In genomic region chr11:119551468-119551867, GRCm38 (mm10) we compare ENCODE assay signal across 22 mouse cellular contexts. TPM values are rescaled to one million over a fixed set of nuclear protein-coding genes. Genes with fewer than 3 reads are reported as not detected.
DNase-seq lines count a peak whose midpoint lies in the region; ATAC-seq and TF ChIP-seq lines count a peak whose summit lies in the region.
"Had no signal": no experiment of that assay in that cellular context is flagged by ENCODE, and none has a peak within 500 bp of the region (broad histone marks: within the 10 kb centered on the region; RNA-seq: fewer than 3 reads in every experiment).

No protein-coding gene starts in this region.

- no peaks in the 10 kb centered on the region for H3K9me3 ChIP-seq in forebrain, embryonic 10.5 days
- H3K9me3 ChIP-seq in forebrain, embryonic 16.5 days (ENCODE audit: control insufficient read depth, low read length): no peaks in the 10 kb centered on the region
- no peaks in the 10 kb centered on the region for H3K9me3 ChIP-seq in hindbrain, embryonic 13.5 days
- no peaks in the 10 kb centered on the region for H3K9me3 ChIP-seq in hindbrain, embryonic 14.5 days (ENCODE audit: control insufficient read depth, low read length)
- H3K9me3 ChIP-seq in forebrain, embryonic 15.5 days: no peaks in the 10 kb centered on the region
- no peaks in the 10 kb centered on the region for H3K9me3 ChIP-seq in kidney, embryonic 15.5 days (replicated peaks)
- H3K9me3 ChIP-seq: embryonic facial prominence, embryonic 12.5 days; embryonic facial prominence, embryonic 15.5 days; hindbrain, embryonic 12.5 days had no signal

- H3K4me1 ChIP-seq in forebrain, embryonic 10.5 days: peaks cover 58% of the 10 kb centered on the region
- peaks cover 54% of the 10 kb centered on the region for H3K4me1 ChIP-seq in forebrain, embryonic 16.5 days (replicated peaks; ENCODE audit: control insufficient read depth, insufficient read depth, low read length)
- peaks cover 67% of the 10 kb centered on the region for H3K4me1 ChIP-seq in hindbrain, embryonic 13.5 days (replicated peaks)
- H3K4me1 ChIP-seq in hindbrain, embryonic 14.5 days (replicated peaks; ENCODE audit: control insufficient read depth, insufficient read depth, low read length): peaks cover 21% of the 10 kb centered on the region
- H3K4me1 ChIP-seq in forebrain, embryonic 15.5 days: peaks cover 57% of the 10 kb centered on the region
- peaks cover 36% of the 10 kb centered on the region for H3K4me1 ChIP-seq in kidney, embryonic 15.5 days

- peak overlapping the region; percentile 21; the same call in 1 of the 2 replicates for H3K27ac ChIP-seq in forebrain, embryonic 10.5 days
- no peak overlapping the region for H3K27ac ChIP-seq in forebrain, embryonic 16.5 days (ENCODE audit: low read length)
- 0 out of 2 replicates have a peak overlapping the region, but pooled peaks have one; percentile 36 for H3K27ac ChIP-seq in hindbrain, embryonic 13.5 days
- H3K27ac ChIP-seq in hindbrain, embryonic 14.5 days: no peak overlapping the region
- peak overlapping the region; percentile 42 for H3K27ac ChIP-seq in forebrain, embryonic 15.5 days (replicated peaks)
- no peak overlapping the region for H3K27ac ChIP-seq in kidney, embryonic 15.5 days
- H3K27ac ChIP-seq: embryonic facial prominence, embryonic 12.5 days; embryonic facial prominence, embryonic 15.5 days; gastrocnemius, adult 2 months; hindbrain, embryonic 12.5 days; hindbrain, postnatal 0 days had no signal

- H3K36me3 ChIP-seq in forebrain, embryonic 10.5 days (replicated peaks): no peaks in the 10 kb centered on the region
- no peaks in the 10 kb centered on the region for H3K36me3 ChIP-seq in forebrain, embryonic 16.5 days (ENCODE audit: control insufficient read depth, insufficient read depth)
- no peaks in the 10 kb centered on the region for H3K36me3 ChIP-seq in hindbrain, embryonic 13.5 days
- no peaks in the 10 kb centered on the region for H3K36me3 ChIP-seq in hindbrain, embryonic 14.5 days (replicated peaks; ENCODE audit: control insufficient read depth, insufficient read depth)
- H3K36me3 ChIP-seq in C2C12 (ENCODE audit: control insufficient read depth, insufficient read depth): no peaks in the 10 kb centered on the region
- no peaks in the 10 kb centered on the region for H3K36me3 ChIP-seq in forebrain, embryonic 15.5 days
- no peaks in the 10 kb centered on the region for H3K36me3 ChIP-seq in kidney, embryonic 15.5 days
- H3K36me3 ChIP-seq: embryonic facial prominence, embryonic 12.5 days; embryonic facial prominence, embryonic 15.5 days; hindbrain, embryonic 12.5 days had no signal

- H3K4me3 ChIP-seq in forebrain, embryonic 10.5 days: no peak overlapping the region
- H3K4me3 ChIP-seq in forebrain, embryonic 16.5 days (replicated peaks; ENCODE audit: low read length): no peak overlapping the region
- no peak overlapping the region for H3K4me3 ChIP-seq in hindbrain, embryonic 13.5 days
- no peak overlapping the region for H3K4me3 ChIP-seq in hindbrain, embryonic 14.5 days (replicated peaks; ENCODE audit: low read length)
- no peak overlapping the region for H3K4me3 ChIP-seq in C2C12 (ENCODE audit: insufficient read depth, poor library complexity, severe bottlenecking)
- H3K4me3 ChIP-seq in forebrain, embryonic 15.5 days: no peak overlapping the region
- no peak overlapping the region for H3K4me3 ChIP-seq in kidney, embryonic 15.5 days (replicated peaks)
- H3K4me3 ChIP-seq: embryonic facial prominence, embryonic 12.5 days; embryonic facial prominence, embryonic 15.5 days; gastrocnemius, adult 2 months; hindbrain, embryonic 12.5 days had no signal

- H3K27me3 ChIP-seq in forebrain, embryonic 10.5 days (ENCODE audit: poor library complexity, severe bottlenecking): peaks cover 100% of the 10 kb centered on the region
- peaks cover 16% of the 10 kb centered on the region for H3K27me3 ChIP-seq in forebrain, embryonic 16.5 days (replicated peaks; ENCODE audit: control insufficient read depth, insufficient read depth, low read length)
- H3K27me3 ChIP-seq in hindbrain, embryonic 13.5 days: peaks cover 68% of the 10 kb centered on the region
- peaks cover 17% of the 10 kb centered on the region; the same call in 1 of the 2 replicates for H3K27me3 ChIP-seq in hindbrain, embryonic 14.5 days (ENCODE audit: control insufficient read depth, insufficient read depth, low read length)
- H3K27me3 ChIP-seq in C2C12 (ENCODE audit: control insufficient read depth, insufficient read depth, insufficient read length): peaks cover 7% of the 10 kb centered on the region
- peaks cover 29% of the 10 kb centered on the region for H3K27me3 ChIP-seq in forebrain, embryonic 15.5 days
- peaks cover 84% of the 10 kb centered on the region for H3K27me3 ChIP-seq in kidney, embryonic 15.5 days

- no peak for ATAC-seq in forebrain, embryonic 16.5 days
- ATAC-seq in hindbrain, embryonic 13.5 days (ENCODE audit: low FRiP score): no peak
- no peak for ATAC-seq in hindbrain, embryonic 14.5 days (ENCODE audit: low FRiP score)
- no peak for ATAC-seq in forebrain, embryonic 15.5 days (replicated peaks)
- ATAC-seq in kidney, embryonic 15.5 days (replicated peaks; ENCODE audit: low FRiP score): no peak
- ATAC-seq: hindbrain, postnatal 0 days; inflammation-experienced regulatory T-cells, adult 6 months; intestine, embryonic 16.5 days; Patski had no signal

- H3ac ChIP-seq in C2C12 (ENCODE audit: control insufficient read depth, insufficient read length, low read depth): no peak overlapping the region

- no peak for DNase-seq in forebrain, embryonic 10.5 days (ENCODE audit: extremely low spot score, low spot score)
- DNase-seq in hindbrain, embryonic 14.5 days (ENCODE audit: low spot score): no peak
- DNase-seq in right cerebral cortex, postnatal 14 days: no peak
- DNase-seq: adrenal gland, adult 2 months; adrenal gland, postnatal 14 days; gastrocnemius, adult 2 months; gastrocnemius, postnatal 14 days; heart, adult 11 months; kidney, adult 18-20 months had no signal

- H3K4me2 ChIP-seq in forebrain, embryonic 16.5 days (ENCODE audit: low read length): no peak overlapping the region
- H3K4me2 ChIP-seq in hindbrain, embryonic 13.5 days: no peak overlapping the region
- no peak overlapping the region for H3K4me2 ChIP-seq in hindbrain, embryonic 14.5 days (replicated peaks)
- H3K4me2 ChIP-seq in forebrain, embryonic 15.5 days (replicated peaks): no peak overlapping the region
- H3K4me2 ChIP-seq in kidney, embryonic 15.5 days: no peak overlapping the region
- H3K4me2 ChIP-seq: embryonic facial prominence, embryonic 12.5 days; embryonic facial prominence, embryonic 15.5 days; heart, embryonic 11.5 days had no signal

- no peak overlapping the region for H3K9ac ChIP-seq in forebrain, embryonic 16.5 days (replicated peaks; ENCODE audit: low read depth, low read length)
- 0 out of 2 replicates have a peak overlapping the region, but pooled peaks have one; percentile 20 for H3K9ac ChIP-seq in hindbrain, embryonic 13.5 days
- no peak overlapping the region for H3K9ac ChIP-seq in hindbrain, embryonic 14.5 days
- no peak overlapping the region for H3K9ac ChIP-seq in forebrain, embryonic 15.5 days (replicated peaks)
- no peak overlapping the region for H3K9ac ChIP-seq in kidney, embryonic 15.5 days
- H3K9ac ChIP-seq: embryonic facial prominence, embryonic 12.5 days; embryonic facial prominence, embryonic 15.5 days; hindbrain, embryonic 12.5 days had no signal

- WGBS in forebrain, embryonic 10.5 days: 66% methylated on average over 3 of the region's 3 CpGs
- WGBS in forebrain, embryonic 16.5 days: 41% methylated on average over 3 of the region's 3 CpGs
- WGBS in hindbrain, embryonic 13.5 days: 36% methylated on average over 3 of the region's 3 CpGs
- WGBS in hindbrain, embryonic 14.5 days: 46% methylated on average over 3 of the region's 3 CpGs
- 39% methylated on average over 3 of the region's 3 CpGs for WGBS in forebrain, embryonic 15.5 days
- 60% methylated on average over 3 of the region's 3 CpGs for WGBS in kidney, embryonic 15.5 days

- peaks cover 10% of the 10 kb centered on the region for H3K79me2 ChIP-seq in C2C12 (ENCODE audit: control insufficient read depth, insufficient read depth)

- no peak for TF ChIP-seq CTCF in C2C12 (IDR thresholded peaks at IDR 0.05; ENCODE audit: control insufficient read depth, insufficient read depth, insufficient read length)

- H3K79me3 ChIP-seq in C2C12 (ENCODE audit: low read depth): peaks cover under 1% of the 10 kb centered on the region

TF ChIP-seq in C2C12, 6 proteins besides CTCF, POLR2A, EP300 and RAD21:
- TF ChIP-seq MAX (IDR thresholded peaks at IDR 0.05): peak; percentile 19
- TF ChIP-seq FOSL1 (IDR thresholded peaks at IDR 0.05; ENCODE audit: insufficient read depth, low read length, poor library complexity, severe bottlenecking): peak; percentile 63
- TF ChIP-seq MYOD1 (IDR thresholded peaks at IDR 0.05; ENCODE audit: control insufficient read depth, insufficient read length, low read depth): peak; percentile 98
- TF ChIP-seq USF1 (IDR thresholded peaks at IDR 0.05; ENCODE audit: low read depth): no peak
- TF ChIP-seq CEBPB (IDR thresholded peaks at IDR 0.05; ENCODE audit: low read depth): no peak
- TF ChIP-seq MYOG (IDR thresholded peaks at IDR 0.05; ENCODE audit: control insufficient read depth, extremely low read depth, insufficient read length): no peak

RNA-seq across cellular contexts. Expression of gene Nptx1, which starts 3.9 kb away (rescaled TPM):
- polyA plus RNA-seq in forebrain, embryonic 10.5 days (2016; fragmentation: Nextera tagmentation; extraction: Ambion mirVana): 1.4 and 1.7 TPM in 2 replicates
- 8.6 and 9.8 TPM in 2 replicates for polyA plus RNA-seq in forebrain, embryonic 16.5 days (2015; fragmentation: Nextera tagmentation; extraction: Ambion mirVana)
- polyA plus RNA-seq in hindbrain, embryonic 13.5 days (2015; fragmentation: Nextera tagmentation; extraction: Ambion mirVana): 12.6 and 15.2 TPM in 2 replicates
- polyA plus RNA-seq in hindbrain, embryonic 14.5 days (2014; fragmentation: Nextera tagmentation; extraction: Ambion mirVana): 17.4 and 20.5 TPM in 2 replicates
- 30.2 TPM for polyA plus RNA-seq in C2C12 (2012; fragmentation: generic; extraction: Trizol)
- 9.0 and 10.2 TPM in 2 replicates for polyA plus RNA-seq in forebrain, embryonic 15.5 days (2015; fragmentation: Nextera tagmentation; extraction: Ambion mirVana)
- polyA plus RNA-seq in kidney, embryonic 15.5 days (2015; fragmentation: Nextera tagmentation; extraction: Ambion mirVana): 0.63 and 1.1 TPM in 2 replicates
- polyA plus RNA-seq: inflammation-experienced regulatory T-cells, adult 6 months had no signal

RNA-seq across cellular contexts. Expression of gene Rptor, which starts 51.2 kb away (rescaled TPM):
- 12.8 and 13.0 TPM in 2 replicates for polyA plus RNA-seq in forebrain, embryonic 10.5 days (2016; fragmentation: Nextera tagmentation; extraction: Ambion mirVana)
- polyA plus RNA-seq in forebrain, embryonic 16.5 days (2015; fragmentation: Nextera tagmentation; extraction: Ambion mirVana): 8.5 and 11.3 TPM in 2 replicates
- polyA plus RNA-seq in hindbrain, embryonic 13.5 days (2015; fragmentation: Nextera tagmentation; extraction: Ambion mirVana): 10.2 and 10.6 TPM in 2 replicates
- 12.3 and 13.2 TPM in 2 replicates for polyA plus RNA-seq in hindbrain, embryonic 14.5 days (2014; fragmentation: Nextera tagmentation; extraction: Ambion mirVana)
- polyA plus RNA-seq in C2C12 (2012; fragmentation: generic; extraction: Trizol): 34.8 TPM
- polyA plus RNA-seq in forebrain, embryonic 15.5 days (2015; fragmentation: Nextera tagmentation; extraction: Ambion mirVana): 12.0 and 13.3 TPM in 2 replicates
- polyA plus RNA-seq in kidney, embryonic 15.5 days (2015; fragmentation: Nextera tagmentation; extraction: Ambion mirVana): 10.8 and 13.1 TPM in 2 replicates

Comparison
In these comparisons a context has a peak if more than half of its experiments do, and no peak if none do; other contexts are left out.
1. H3K27ac ChIP-seq: peak in forebrain, embryonic 10.5 days (single experiment), hindbrain, embryonic 13.5 days (single experiment) and forebrain, embryonic 15.5 days (single experiment); none in forebrain, embryonic 16.5 days (single experiment), hindbrain, embryonic 14.5 days (single experiment) and kidney, embryonic 15.5 days (single experiment).